Mouse (Mus musculus) kidney, postnatal 36 days (tissue): ENCODE measurements at regions not wholly inside any gene's neighbourhood (a gene's known extent, or its start where the extent isn't known, plus 50 kb on each side); places are given as distances from the start of the nearest gene placed in this dataset.

ENCODE experiments used
- DNase-seq, 2 experiments: peaks; one replicate each; pipeline ENCODE4 v3.0.0; 2021 to 2022; ENCODE audit warnings: mixed read lengths in 2 of 2

- no peak for DNase-seq
Observed at GRCm38 (mm10) chr9:79439233-79439960, 279.2 kb downstream of the Col12a1 start.

- DNase-seq: no peak
Observed at GRCm38 (mm10) chr9:79455226-79455625, 263.4 kb downstream of the Col12a1 start.

- no peak for DNase-seq
Observed at GRCm38 (mm10) chr9:79479118-79479517, 239.5 kb downstream of the Col12a1 start.

- no peak for DNase-seq
Observed at GRCm38 (mm10) chr9:79500253-79500652, 218.4 kb downstream of the Col12a1 start.

GRCm38 (mm10) chr9:79502034-79502433, 216.6 kb downstream of the Col12a1 start:
- DNase-seq: no peak

- DNase-seq: no peak
Observed at GRCm38 (mm10) chr9:79516384-79516783, 202.2 kb downstream of the Col12a1 start.

- DNase-seq: peak; percentile 18 to 19
Observed at GRCm38 (mm10) chr9:79517461-79517860, 201.2 kb downstream of the Col12a1 start.

GRCm38 (mm10) chr9:79518640-79519039, 200.0 kb downstream of the Col12a1 start:
- DNase-seq: peak; percentile 11 to 20

- DNase-seq: no peak
Observed at GRCm38 (mm10) chr9:79520498-79520897, 198.1 kb downstream of the Col12a1 start.

GRCm38 (mm10) chr9:79523054-79523453, 195.6 kb downstream of the Col12a1 start:
- peak in 1 of 2 experiments; percentile 34 for DNase-seq

- no peak for DNase-seq
Observed at GRCm38 (mm10) chr9:79525000-79525399, 193.6 kb downstream of the Col12a1 start.

GRCm38 (mm10) chr9:79526390-79526789, 192.2 kb downstream of the Col12a1 start:
- DNase-seq: no peak

GRCm38 (mm10) chr9:79527331-79527730, 191.3 kb downstream of the Col12a1 start:
- peak; percentile 24 to 41 for DNase-seq
